Mouse (Mus musculus) MEL (cell line): ENCODE measurements at regions not wholly inside any gene's neighbourhood (a gene's known extent, or its start where the extent isn't known, plus 50 kb on each side); places are given as distances from the start of the nearest gene placed in this dataset.

Experiments used
- DNase-seq: peaks from one replicate; pipeline ENCODE4 v3.0.0; 2011; ENCODE audit warnings: low read depth, low spot score
- H3K27ac ChIP-seq: 2 replicates; pipeline ENCODE4 v1.5.1; 2012; ENCODE audit warnings: low read depth, mild to moderate bottlenecking, control low read depth, low read length, moderate library complexity; ENCODE audit not compliant: control insufficient read depth
- H3K27me3 ChIP-seq, 2 experiments: fragments of 150-350 bp in 1 of 2; sonication (generic) in 1 of 2; 2 replicates each; pipeline ENCODE4 v1.6.1; 2012; ENCODE audit warnings: low read length in 2 of 2, mild to moderate bottlenecking in 2 of 2, improper control_type of control experiment in 1 of 2, moderate library complexity in 1 of 2; ENCODE audit not compliant: insufficient read depth in 2 of 2, control insufficient read depth in 1 of 2
- H3K36me3 ChIP-seq, 2 experiments: 2 replicates each; pipeline ENCODE4 v1.6.1; 2012 to 2014; ENCODE audit warnings: low read length in 2 of 2, improper control_type of control experiment in 1 of 2, inconsistent platforms in 1 of 2, mild to moderate bottlenecking in 1 of 2; ENCODE audit not compliant: insufficient read depth in 2 of 2, control insufficient read depth in 1 of 2
- H3K4me1 ChIP-seq, 2 experiments: fragments of 150-350 bp in 1 of 2; sonication (generic) in 1 of 2; 2 replicates each; pipeline ENCODE4 v1.6.1; 2012; ENCODE audit warnings: low read length in 2 of 2, improper control_type of control experiment in 1 of 2, mild to moderate bottlenecking in 1 of 2; ENCODE audit not compliant: insufficient read depth in 2 of 2, control insufficient read depth in 1 of 2
- H3K4me3 ChIP-seq, 2 experiments: fragments of 150-350 bp in 1 of 2; sonication (generic) in 1 of 2; 2 replicates each; pipeline ENCODE4 v1.5.1; 2012; ENCODE audit warnings: low read depth in 2 of 2, low read length in 2 of 2, mild to moderate bottlenecking in 2 of 2, moderate library complexity in 2 of 2, control low read depth in 1 of 2, improper control_type of control experiment in 1 of 2; ENCODE audit not compliant: control insufficient read depth in 1 of 2, insufficient read depth in 1 of 2
- H3K79me2 ChIP-seq: 2 replicates; pipeline ENCODE4 v1.6.1; 2012; ENCODE audit warnings: mild to moderate bottlenecking, low read length, moderate library complexity; ENCODE audit not compliant: control insufficient read depth, poor library complexity, insufficient read depth
- H3K9ac ChIP-seq: 2 replicates; pipeline ENCODE4 v1.6.1; 2012; ENCODE audit warnings: low read depth, mild to moderate bottlenecking, control low read depth, low read length, moderate library complexity; ENCODE audit not compliant: control insufficient read depth, poor library complexity, severe bottlenecking
- H3K9me3 ChIP-seq: fragments of 150-350 bp; sonication (generic); replicated peaks from 2 replicates; pipeline ENCODE4 v1.6.1; 2012; ENCODE audit warnings: mild to moderate bottlenecking, low read length, improper control_type of control experiment, moderate library complexity; ENCODE audit not compliant: insufficient read depth
- BHLHE40 ChIP-seq: IDR thresholded peaks from 2 replicates; pipeline ENCODE4 v1.6.1; 2012; ENCODE audit warnings: low read depth, mild to moderate bottlenecking, inconsistent platforms, low read length, improper control_type of control experiment, borderline replicate concordance
- ELF1 ChIP-seq: IDR thresholded peaks from 2 replicates; pipeline ENCODE4 v1.6.1; 2014; ENCODE audit warnings: low read depth, mild to moderate bottlenecking, inconsistent platforms, low read length, improper control_type of control experiment, moderate library complexity
- ETS1 ChIP-seq: IDR thresholded peaks from 2 replicates; pipeline ENCODE4 v1.6.1; 2012; ENCODE audit warnings: low read depth, mild to moderate bottlenecking, inconsistent platforms, low read length, improper control_type of control experiment, moderate library complexity
- GABPA ChIP-seq: IDR thresholded peaks from 2 replicates; pipeline ENCODE4 v1.6.1; 2012; ENCODE audit warnings: low read depth, mild to moderate bottlenecking, inconsistent platforms, low read length, improper control_type of control experiment, moderate library complexity
- GATA1 ChIP-seq: IDR thresholded peaks from 2 replicates; pipeline ENCODE4 v1.6.1; 2011; ENCODE audit warnings: low read depth, low read length, improper control_type of control experiment
- HCFC1 ChIP-seq: IDR thresholded peaks from 2 replicates; pipeline ENCODE4 v1.6.1; 2012; ENCODE audit warnings: low read depth, mild to moderate bottlenecking, inconsistent platforms, low read length, improper control_type of control experiment, moderate library complexity
- JUND ChIP-seq: IDR thresholded peaks from 2 replicates; pipeline ENCODE4 v1.6.1; 2011; ENCODE audit warnings: low read depth, mild to moderate bottlenecking, improper control_type of control experiment, low read length
- MAFK ChIP-seq: IDR thresholded peaks from 2 replicates; pipeline ENCODE4 v1.6.1; 2011; ENCODE audit warnings: low read depth, mild to moderate bottlenecking, low read length, improper control_type of control experiment, borderline replicate concordance
- MAX ChIP-seq: IDR thresholded peaks from 2 replicates; pipeline ENCODE4 v1.6.1; 2011; ENCODE audit warnings: low read length, improper control_type of control experiment
- MAZ ChIP-seq: IDR thresholded peaks from 2 replicates; pipeline ENCODE4 v1.6.1; 2012; ENCODE audit warnings: low read depth, mild to moderate bottlenecking, inconsistent platforms, low read length, improper control_type of control experiment
- MEF2A ChIP-seq: IDR thresholded peaks from 2 replicates; pipeline ENCODE4 v1.6.1; 2014; ENCODE audit warnings: low read depth, mild to moderate bottlenecking, inconsistent platforms, low read length, improper control_type of control experiment; ENCODE audit not compliant: poor library complexity, insufficient replicate concordance, severe bottlenecking; ENCODE audit errors: extremely low read depth
- MYB ChIP-seq: IDR thresholded peaks from 2 replicates; pipeline ENCODE4 v1.6.1; 2011; ENCODE audit warnings: mild to moderate bottlenecking, low read depth, low read length, improper control_type of control experiment
- NELFE ChIP-seq: IDR thresholded peaks from 2 replicates; pipeline ENCODE4 v1.6.1; 2011; ENCODE audit warnings: low read depth, low read length, improper control_type of control experiment
- NRF1 ChIP-seq: IDR thresholded peaks from 2 replicates; pipeline ENCODE4 v1.6.1; 2014; ENCODE audit warnings: low read depth, mild to moderate bottlenecking, inconsistent platforms, low read length, improper control_type of control experiment, moderate library complexity; ENCODE audit not compliant: poor library complexity, insufficient read depth, severe bottlenecking
- POLR2AphosphoS5 ChIP-seq: IDR thresholded peaks from 2 replicates; pipeline ENCODE4 v1.6.1; 2012; ENCODE audit warnings: low read depth, borderline replicate concordance, mild to moderate bottlenecking, inconsistent platforms, low read length, moderate library complexity, mixed read lengths
- RAD21 ChIP-seq: IDR thresholded peaks from 2 replicates; pipeline ENCODE4 v1.6.1; 2011; ENCODE audit warnings: mild to moderate bottlenecking, low read depth, low read length, improper control_type of control experiment
- RCOR1 ChIP-seq: IDR thresholded peaks from 2 replicates; pipeline ENCODE4 v1.6.1; 2012; ENCODE audit warnings: low read depth, mild to moderate bottlenecking, inconsistent platforms, low read length, improper control_type of control experiment
- SIN3A ChIP-seq: IDR thresholded peaks from 2 replicates; pipeline ENCODE4 v1.6.1; 2012; ENCODE audit warnings: low read length, improper control_type of control experiment, inconsistent platforms
- TAL1 ChIP-seq: IDR thresholded peaks from 2 replicates; pipeline ENCODE4 v1.6.1; 2012; ENCODE audit warnings: mild to moderate bottlenecking, inconsistent platforms, low read length, moderate library complexity, mixed read lengths
- TBP ChIP-seq: IDR thresholded peaks from 2 replicates; pipeline ENCODE4 v1.8.0; 2011; ENCODE audit warnings: low read depth, low read length, improper control_type of control experiment
- USF1 ChIP-seq: IDR thresholded peaks from 2 replicates; pipeline ENCODE4 v1.6.1; 2014; ENCODE audit warnings: low read depth, mild to moderate bottlenecking, inconsistent platforms, low read length, improper control_type of control experiment, moderate library complexity
- ZKSCAN1 ChIP-seq: IDR thresholded peaks from 2 replicates; pipeline ENCODE4 v1.6.1; 2012; ENCODE audit warnings: low read depth, mild to moderate bottlenecking, inconsistent platforms, low read length, improper control_type of control experiment, moderate library complexity
- ZMIZ1 ChIP-seq: IDR thresholded peaks from 2 replicates; pipeline ENCODE4 v1.6.1; 2012; ENCODE audit warnings: low read depth, mild to moderate bottlenecking, inconsistent platforms, low read length, improper control_type of control experiment, moderate library complexity
- ZNF384 ChIP-seq: IDR thresholded peaks from 2 replicates; pipeline ENCODE4 v1.6.1; 2012; ENCODE audit warnings: low read depth, mild to moderate bottlenecking, inconsistent platforms, low read length, improper control_type of control experiment

- no peaks in the 10 kb centered on the region for H3K27me3 ChIP-seq
- no peak for DNase-seq
- H3K27ac ChIP-seq, result no peak overlapping the region
- no peak overlapping the region for H3K4me3 ChIP-seq
- no peaks in the 10 kb centered on the region for H3K9me3 ChIP-seq
- H3K9ac ChIP-seq, result no peak overlapping the region
- TF ChIP-seq GABPA (no peak), NELFE (no peak), MAX (no peak), SIN3A (no peak), ZMIZ1 (no peak), RCOR1 (no peak), ELF1 (no peak), GATA1 (no peak), MAFK (no peak), TAL1 (no peak), MYB (no peak), ZKSCAN1 (no peak)
- H3K79me2 ChIP-seq, result no peaks in the 10 kb centered on the region
- H3K4me1 ChIP-seq, result no peaks in the 10 kb centered on the region
- no peaks in the 10 kb centered on the region for H3K36me3 ChIP-seq
Observed at GRCm38 (mm10) chr6:111725969-111726368, 547.6 kb upstream of the Lmcd1 start.

- Histone ChIP-seq H3K27ac (no peak overlapping the region), H3K36me3 (no peaks in the 10 kb centered on the region), H3K9ac (no peak overlapping the region), H3K79me2 (no peaks in the 10 kb centered on the region), H3K4me3 (no peak overlapping the region), H3K27me3 (no peaks in the 10 kb centered on the region), H3K4me1 (no peaks in the 10 kb centered on the region), H3K9me3 (no peaks in the 10 kb centered on the region)
- TF ChIP-seq SIN3A (no peak), HCFC1 (no peak), ZMIZ1 (no peak), MEF2A (no peak), TBP (no peak), BHLHE40 (no peak), MAZ (no peak), RCOR1 (no peak), JUND (no peak), RAD21 (no peak), ZNF384 (no peak), ZKSCAN1 (no peak), MYB (no peak), POLR2AphosphoS5 (no peak), ETS1 (no peak), NRF1 (no peak), USF1 (no peak)
- no peak for DNase-seq
Observed at GRCm38 (mm10) chr6:111730381-111730780, 543.2 kb upstream of the Lmcd1 start.
